Mouse (Mus musculus) olfactory bulb, adult 2 months (tissue): ENCODE data around the gene Hist1h2be. TPM values are rescaled to one million over a fixed set of nuclear protein-coding genes. Genes with fewer than 3 reads are reported as not detected.
"Not testable (repeated sequence)": the region's sequence is repeated elsewhere in the genome, so short reads cannot be mapped to it uniquely, and the experiment has no call there.

Experiments used
- H3K27ac ChIP-seq: fragments of 200-500 bp; 2 replicates; pipeline ENCODE4 v1.5.1; 2012; ENCODE audit warnings: low read depth, low read length; ENCODE audit not compliant: insufficient read depth
- H3K4me1 ChIP-seq: fragments of 200-500 bp; 2 replicates; pipeline ENCODE4 v1.6.1; 2012; ENCODE audit warnings: low read length; ENCODE audit not compliant: control insufficient read depth, insufficient read depth
- H3K4me3 ChIP-seq: fragments of 200-500 bp; 2 replicates; pipeline ENCODE4 v1.5.1; 2012; ENCODE audit warnings: mild to moderate bottlenecking, low read depth, low read length, moderate library complexity; ENCODE audit not compliant: insufficient read depth
- CTCF ChIP-seq: fragments of 200-500 bp; IDR thresholded peaks from 2 replicates; pipeline ENCODE4 v1.5.1; 2012; ENCODE audit warnings: low read depth, mild to moderate bottlenecking, low read length, moderate library complexity; ENCODE audit not compliant: insufficient read depth
- POLR2A ChIP-seq: fragments of 200-500 bp; IDR thresholded peaks from 2 replicates; pipeline ENCODE4 v1.6.1; 2012; ENCODE audit warnings: mild to moderate bottlenecking, low read depth, low read length, moderate library complexity; ENCODE audit not compliant: insufficient read depth
- WGBS: fragments of 180-500 bp; shearing (Covaris S2); methylation state at CpG from one replicate; pipeline ENCODE4 v1.1.7; 2018; 5-methylcytosine and 5-hydroxymethylcytosine counted together
- polyA plus RNA-seq: library from polyadenylated mRNA; stranded (reverse); fragments of >200 nt; gene quantifications from 2 replicates; pipeline ENCODE4 v1.2.4, GENCODE M21; 2012; ENCODE audit warnings: low replicate concordance; ENCODE audit not compliant: missing spikeins, insufficient read depth, insufficient read length

Hist1h2be gene
- polyA plus RNA-seq, 1 experiment = not detected

DNA sequence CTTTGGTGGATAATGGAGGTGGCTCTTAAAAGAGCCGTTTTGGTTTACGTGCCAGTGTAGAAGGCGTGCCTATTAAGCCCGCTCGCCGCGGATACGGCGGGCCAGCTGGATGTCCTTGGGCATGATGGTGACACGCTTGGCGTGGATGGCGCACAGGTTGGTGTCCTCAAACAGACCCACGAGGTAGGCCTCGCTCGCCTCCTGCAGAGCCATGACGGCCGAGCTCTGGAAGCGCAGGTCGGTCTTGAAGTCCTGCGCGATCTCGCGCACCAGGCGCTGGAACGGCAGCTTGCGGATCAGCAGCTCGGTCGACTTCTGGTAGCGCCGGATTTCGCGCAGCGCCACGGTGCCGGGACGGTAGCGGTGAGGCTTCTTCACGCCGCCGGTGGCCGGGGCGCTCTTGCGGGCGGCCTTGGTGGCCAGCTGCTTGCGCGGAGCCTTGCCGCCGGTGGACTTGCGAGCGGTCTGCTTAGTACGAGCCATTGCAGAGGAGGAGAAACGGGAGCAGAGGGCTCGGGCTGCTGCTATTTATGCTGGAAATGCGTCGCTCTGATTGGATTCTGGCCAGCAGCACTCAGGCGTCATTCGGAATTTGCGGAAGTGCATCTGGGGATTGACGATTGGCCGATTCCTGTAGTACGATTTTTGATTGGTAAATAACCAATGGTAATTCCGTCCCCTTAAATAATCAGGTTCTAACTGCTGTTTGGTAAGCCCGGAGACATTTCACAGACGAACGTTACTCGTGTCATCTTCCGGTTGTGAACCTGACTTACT, 58.9 kb downstream of the Hist1h2be start, which contains the start of gene Hist1h3e:
Gene Hist1h3e, minus strand, starts transcription at position 487 of the 777 bp plus-strand sequence.
- Histone ChIP-seq H3K4me3 (peak within 1 kb of the TSS; percentile 89), H3K27ac (peak within 1 kb of the TSS; percentile 96)
- under 1% methylated on average over 59 of the region's 67 CpGs for WGBS
- H3K4me1 ChIP-seq = not testable (repeated sequence)
- peak; percentile 98 for TF ChIP-seq POLR2A

DNA sequence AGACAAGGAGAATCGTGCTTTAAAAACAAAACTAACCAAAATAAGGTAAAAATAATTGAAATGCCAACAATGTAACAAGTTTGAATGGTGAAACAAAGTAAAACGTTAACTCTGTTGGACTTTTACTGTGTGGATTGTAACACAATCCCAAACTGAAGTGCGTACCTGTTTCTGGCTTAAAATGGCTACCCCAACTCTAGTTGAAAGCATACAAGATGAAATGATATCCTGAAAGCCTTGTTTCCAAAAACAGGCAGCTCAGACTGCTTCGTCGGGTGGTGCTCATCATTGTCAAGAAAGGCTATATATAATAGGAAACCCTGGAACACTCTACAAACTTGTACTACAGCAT, 59.4 kb downstream of the Hist1h2be start:
- H3K4me3 ChIP-seq = peak overlapping the region; percentile 89; the same call in 1 of the 2 replicates
- H3K4me1 ChIP-seq, H3K27ac ChIP-seq: not testable (repeated sequence)
- WGBS = 0% methylated on average over 2 of the region's 5 CpGs

GRCm38 (mm10) chr13:23560699-23561098, 60.2 kb downstream of the Hist1h2be start:
- H3K27ac ChIP-seq, H3K4me3 ChIP-seq, H3K4me1 ChIP-seq: not testable (repeated sequence)
- 20% methylated on average over 2 of the region's 2 CpGs for WGBS

DNA sequence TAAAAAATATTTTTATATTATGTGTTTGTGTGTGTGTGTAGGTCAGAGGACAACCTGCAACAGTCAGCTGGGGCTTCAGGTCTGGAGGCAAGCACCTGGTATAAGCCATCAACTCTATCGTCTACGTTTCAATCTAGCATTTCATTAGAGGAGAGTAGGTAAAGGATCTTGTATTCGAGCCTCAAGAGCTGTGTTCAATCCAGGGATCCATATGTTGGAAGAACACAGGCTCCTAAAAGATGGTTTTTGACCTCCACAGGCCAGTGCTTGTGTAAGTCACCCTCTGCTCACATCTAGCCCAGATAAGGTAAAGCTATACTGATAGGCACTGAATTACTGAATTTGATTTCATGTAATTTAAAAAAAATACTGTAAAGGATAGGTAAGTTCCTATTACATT, 64.0 kb downstream of the Hist1h2be start:
- Histone ChIP-seq H3K4me1 (peaks cover 3% of the 10 kb centered on the region; the same call in 1 of the 2 replicates), H3K27ac (no peak overlapping the region), H3K4me3 (no peak overlapping the region)
- WGBS = 68% methylated on average over 3 of the region's 3 CpGs
- TF ChIP-seq CTCF (no peak), POLR2A (no peak)

DNA sequence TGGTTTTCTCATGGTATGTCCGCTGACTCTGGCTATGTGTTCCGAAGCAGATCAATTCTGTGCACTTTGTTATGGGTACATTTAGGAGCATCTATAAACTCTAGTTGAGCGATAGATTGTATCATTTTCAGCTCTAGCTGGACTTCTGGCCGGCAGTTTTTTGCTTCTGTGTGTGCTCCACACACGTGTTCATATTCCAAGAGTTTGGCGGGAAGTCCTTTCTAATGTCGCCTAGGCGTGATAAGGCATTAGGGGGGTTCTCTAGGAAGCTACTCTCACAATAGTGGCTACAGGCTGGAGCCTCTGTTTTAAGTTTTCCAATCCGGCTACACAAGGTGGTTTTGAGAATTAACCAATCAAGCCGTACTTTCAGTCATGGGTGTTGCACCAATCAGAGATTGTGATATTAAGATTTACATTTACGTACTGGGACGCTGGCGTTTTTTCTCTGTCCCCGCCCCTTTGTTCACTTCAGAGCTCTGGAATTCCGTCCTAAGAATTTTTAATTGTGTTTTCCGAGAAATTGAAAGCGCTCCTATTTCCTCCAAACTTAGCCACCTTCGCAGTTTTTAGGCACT, 65.0 kb downstream of the Hist1h2be start:
- Histone ChIP-seq H3K4me1 (peaks cover 3% of the 10 kb centered on the region; the same call in 1 of the 2 replicates), H3K27ac (peak overlapping the region; percentile 85), H3K4me3 (peak overlapping the region; percentile 60)
- under 1% methylated on average over 18 of the region's 18 CpGs for WGBS
- TF ChIP-seq POLR2A (no peak), CTCF (no peak)

GRCm38 (mm10) chr13:23554925-23555838, 65.7 kb downstream of the Hist1h2be start:
- H3K4me3 ChIP-seq = peak overlapping the region; percentile 60
- TF ChIP-seq POLR2A = peak; percentile 48; the same call in 1 of the 2 replicates
- TF ChIP-seq CTCF = no peak
- WGBS = under 1% methylated on average over 54 of the region's 54 CpGs
- H3K4me1 ChIP-seq = peaks cover 3% of the 10 kb centered on the region; the same call in 1 of the 2 replicates
- peak overlapping the region; percentile 71 for H3K27ac ChIP-seq

- Histone ChIP-seq H3K4me3 (no peak overlapping the region), H3K27ac (no peak overlapping the region), H3K4me1 (peaks cover 3% of the 10 kb centered on the region; the same call in 1 of the 2 replicates)
- no peak for TF ChIP-seq POLR2A
- TF ChIP-seq CTCF = no peak
- 14% methylated on average over 9 of the region's 9 CpGs for WGBS
Measured at GRCm38 (mm10) chr13:23554393-23554792, 66.5 kb downstream of the Hist1h2be start.

DNA sequence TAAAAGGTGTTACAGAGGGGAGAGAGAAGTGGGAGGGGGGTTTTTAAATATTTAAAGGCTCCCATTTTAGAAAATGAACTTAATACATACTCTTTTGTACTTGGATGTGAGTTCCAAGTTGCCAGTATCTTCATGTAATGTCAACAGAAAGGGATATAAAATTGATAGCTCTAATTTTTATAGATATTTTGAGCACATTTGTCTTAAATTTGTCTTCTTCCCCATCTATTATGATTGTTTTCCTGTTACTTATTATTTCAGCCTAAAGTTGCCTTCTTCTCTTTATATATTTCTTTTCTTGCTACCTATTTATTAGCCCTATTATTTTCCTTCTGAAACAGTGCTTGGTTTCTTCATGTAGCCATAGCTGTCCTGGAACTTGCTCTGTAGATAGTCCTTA, 68.0 kb downstream of the Hist1h2be start, which contains the start of gene Hist1h1d:
Gene Hist1h1d, plus strand, starts transcription at position 301 of the 400 bp plus-strand sequence.
- no peak within 1 kb of the TSS for H3K27ac ChIP-seq

More for the DNA sequence above, 68.0 kb downstream of the Hist1h2be start, which contains the start of gene Hist1h1d:
- Histone ChIP-seq H3K4me3 (no peak within 1 kb of the TSS), H3K4me1 (peaks cover 3% of the 10 kb centered on the region; the same call in 1 of the 2 replicates)
- TF ChIP-seq CTCF (no peak), POLR2A (no peak)
